Mouse (Mus musculus): ENCODE results near the gene Gars. TPM values are rescaled to one million over a fixed set of nuclear protein-coding genes. Genes with fewer than 3 reads are reported as not detected.

Gars gene
- polyA plus RNA-seq, 1 experiment: 459 TPM

DNA sequence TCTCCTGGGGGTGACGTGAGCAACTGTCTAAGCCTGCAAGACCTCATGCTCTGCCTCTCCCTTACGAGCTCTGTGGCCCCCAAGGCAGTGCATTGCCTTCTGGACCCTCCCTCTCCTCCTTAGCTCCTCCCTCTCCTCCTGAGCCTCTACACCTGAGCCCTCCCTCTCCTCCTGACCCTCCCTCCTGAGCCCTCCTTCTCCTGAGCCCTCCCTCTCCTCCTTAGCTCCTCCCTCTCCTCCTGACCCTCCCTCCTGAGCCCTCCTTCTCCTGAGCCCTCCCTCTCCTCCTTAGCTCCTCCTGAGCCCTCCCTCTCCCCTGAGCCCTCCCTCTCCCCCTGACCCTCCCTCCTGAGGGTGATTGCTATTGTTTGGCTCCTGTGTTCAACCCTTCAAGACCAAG lies 19.4 kb upstream of the Gars start:
- H3K27me3 ChIP-seq (ENCODE audit: control insufficient read depth, insufficient read depth, insufficient read length): no peaks in the 10 kb centered on the region
- H3K4me3 ChIP-seq: no peak overlapping the region
- TF ChIP-seq MYOD1 (IDR thresholded peaks at IDR 0.05; ENCODE audit: control insufficient read depth in 1 of 3, insufficient read length in 2 of 3, low read depth in 2 of 3): no peak
- no peak for TF ChIP-seq CEBPB (IDR thresholded peaks at IDR 0.05; ENCODE audit: insufficient read depth, poor library complexity, severe bottlenecking)
- no peak for TF ChIP-seq USF1 (IDR thresholded peaks at IDR 0.05; ENCODE audit: low read depth)
- TF ChIP-seq POLR2AphosphoS2 (IDR thresholded peaks at IDR 0.05; ENCODE audit: insufficient read length, low read depth): no peak
- no peak for TF ChIP-seq TCF3 (IDR thresholded peaks at IDR 0.05; ENCODE audit: insufficient read length, low read depth)
- TF ChIP-seq SRF (IDR thresholded peaks at IDR 0.05; ENCODE audit: control insufficient read depth, insufficient read length, low read depth): no peak
- TF ChIP-seq MAX (IDR thresholded peaks at IDR 0.05; ENCODE audit: low read depth): no peak
- no peak overlapping the region for H3ac ChIP-seq (ENCODE audit: control insufficient read depth, insufficient read length)
- H3K4me2 ChIP-seq (ENCODE audit: low read depth): no peak overlapping the region
- H3K79me2 ChIP-seq (ENCODE audit: control insufficient read depth, insufficient read depth): no peaks in the 10 kb centered on the region
- no peaks in the 10 kb centered on the region for H3K36me3 ChIP-seq (ENCODE audit: control insufficient read depth, insufficient read depth)

DNA sequence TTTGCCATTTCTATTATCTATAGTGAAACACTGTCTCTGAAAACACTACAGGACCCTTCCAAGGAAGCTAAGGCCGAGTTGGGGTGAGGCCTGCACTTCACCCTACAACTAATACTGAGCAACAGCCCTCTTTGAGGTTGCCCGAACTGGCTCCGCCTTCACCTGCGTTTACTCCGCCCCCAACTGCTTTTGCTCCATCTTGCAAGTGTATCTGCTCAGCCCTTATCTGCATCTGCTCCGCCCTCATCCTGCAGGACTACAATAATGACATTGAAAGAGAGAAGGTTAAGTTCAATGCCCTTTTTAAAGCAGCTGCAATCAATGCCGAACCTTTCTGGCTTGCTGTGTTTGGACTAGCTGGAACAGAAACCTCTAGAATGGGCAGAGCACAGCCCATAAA lies 16.0 kb upstream of the Gars start:
- Histone ChIP-seq H3K27me3 (ENCODE audit: control insufficient read depth, insufficient read depth, insufficient read length) (no peaks in the 10 kb centered on the region), H3K36me3 (ENCODE audit: control insufficient read depth, insufficient read depth) (no peaks in the 10 kb centered on the region)

DNA sequence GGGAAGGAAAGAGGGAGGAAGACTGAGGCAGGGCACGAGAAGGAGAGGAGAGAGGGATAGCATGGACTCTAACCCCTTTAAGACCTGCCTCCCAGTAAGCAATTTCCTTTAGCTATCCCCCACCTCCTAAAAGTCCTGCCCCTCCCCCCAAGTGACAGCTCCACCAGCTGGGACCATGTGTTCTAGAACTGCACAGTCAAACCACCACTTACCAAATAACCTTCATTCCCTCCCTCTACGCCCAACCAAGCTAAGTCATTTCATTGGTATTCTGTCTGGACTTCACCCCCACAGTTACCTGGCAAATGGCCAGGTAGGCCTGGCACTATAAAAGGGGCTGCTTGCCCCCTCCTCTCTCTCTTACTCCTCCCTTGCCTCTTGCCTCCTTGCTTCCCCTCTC lies 10.2 kb upstream of the Gars start:
- TF ChIP-seq E2F4 (IDR thresholded peaks at IDR 0.05; ENCODE audit: insufficient read depth): no peak
- no peak for TF ChIP-seq POLR2A (IDR thresholded peaks at IDR 0.05; ENCODE audit: insufficient read length, low read depth)
- no peak for TF ChIP-seq MYOG (IDR thresholded peaks at IDR 0.05; ENCODE audit: control insufficient read depth in 1 of 3, insufficient read depth in 1 of 3, insufficient read length in 2 of 3, low read depth in 2 of 3)
- TF ChIP-seq USF1 (IDR thresholded peaks at IDR 0.05; ENCODE audit: low read depth): no peak
- TF ChIP-seq MYOD1 (IDR thresholded peaks at IDR 0.05; ENCODE audit: control insufficient read depth in 1 of 3, insufficient read length in 2 of 3, low read depth in 2 of 3): no peak
- TF ChIP-seq CEBPB (IDR thresholded peaks at IDR 0.05; ENCODE audit: insufficient read depth, poor library complexity, severe bottlenecking): no peak
- no peak for TF ChIP-seq TCF12 (IDR thresholded peaks at IDR 0.05; ENCODE audit: insufficient read depth, poor library complexity, severe bottlenecking)
- TF ChIP-seq TCF3 (IDR thresholded peaks at IDR 0.05; ENCODE audit: insufficient read length, low read depth): no peak
- no peak for TF ChIP-seq SRF (IDR thresholded peaks at IDR 0.05; ENCODE audit: control insufficient read depth, insufficient read length, low read depth)
- TF ChIP-seq REST (IDR thresholded peaks at IDR 0.05; ENCODE audit: insufficient read depth, insufficient read length): no peak
- TF ChIP-seq MAX (IDR thresholded peaks at IDR 0.05; ENCODE audit: low read depth): no peak
- no peak for TF ChIP-seq POLR2AphosphoS2 (IDR thresholded peaks at IDR 0.05; ENCODE audit: insufficient read length, low read depth)
- no peak overlapping the region for H3K4me3 ChIP-seq
- no peak overlapping the region for H3ac ChIP-seq (ENCODE audit: control insufficient read depth, insufficient read length)
- H3K36me3 ChIP-seq (ENCODE audit: control insufficient read depth, insufficient read depth): no peaks in the 10 kb centered on the region
- no peaks in the 10 kb centered on the region for H3K79me2 ChIP-seq (ENCODE audit: control insufficient read depth, insufficient read depth)
- H3K27me3 ChIP-seq (ENCODE audit: control insufficient read depth, insufficient read depth, insufficient read length): peaks cover 10% of the 10 kb centered on the region
- H3K4me2 ChIP-seq (ENCODE audit: low read depth): no peak overlapping the region

More for the DNA sequence above, 16.0 kb upstream of the Gars start:
- Histone ChIP-seq H3K4me2 (ENCODE audit: low read depth) (no peak overlapping the region), H3ac (ENCODE audit: control insufficient read depth, insufficient read length) (no peak overlapping the region), H3K79me2 (ENCODE audit: control insufficient read depth, insufficient read depth) (no peaks in the 10 kb centered on the region), H3K4me3 (no peak overlapping the region)
- no peak for TF ChIP-seq SRF (IDR thresholded peaks at IDR 0.05; ENCODE audit: control insufficient read depth, insufficient read length, low read depth)
- TF ChIP-seq MYOD1 (IDR thresholded peaks at IDR 0.05; ENCODE audit: control insufficient read depth in 1 of 3, insufficient read length in 2 of 3, low read depth in 2 of 3): no peak
- TF ChIP-seq POLR2AphosphoS2 (IDR thresholded peaks at IDR 0.05; ENCODE audit: insufficient read length, low read depth): no peak
- no peak for TF ChIP-seq CEBPB (IDR thresholded peaks at IDR 0.05; ENCODE audit: insufficient read depth, poor library complexity, severe bottlenecking)
- TF ChIP-seq USF1 (IDR thresholded peaks at IDR 0.05; ENCODE audit: low read depth): no peak
- TF ChIP-seq TCF3 (IDR thresholded peaks at IDR 0.05; ENCODE audit: insufficient read length, low read depth): no peak
- TF ChIP-seq POLR2A (IDR thresholded peaks at IDR 0.05; ENCODE audit: insufficient read length, low read depth): no peak
- TF ChIP-seq E2F4 (IDR thresholded peaks at IDR 0.05; ENCODE audit: insufficient read depth): no peak
- no peak for TF ChIP-seq REST (IDR thresholded peaks at IDR 0.05; ENCODE audit: insufficient read depth, insufficient read length)
- TF ChIP-seq TCF12 (IDR thresholded peaks at IDR 0.05; ENCODE audit: insufficient read depth, poor library complexity, severe bottlenecking): no peak
- no peak for TF ChIP-seq MYOG (IDR thresholded peaks at IDR 0.05; ENCODE audit: control insufficient read depth in 1 of 3, insufficient read depth in 1 of 3, insufficient read length in 2 of 3, low read depth in 2 of 3)
- TF ChIP-seq MAX (IDR thresholded peaks at IDR 0.05; ENCODE audit: low read depth): no peak

DNA sequence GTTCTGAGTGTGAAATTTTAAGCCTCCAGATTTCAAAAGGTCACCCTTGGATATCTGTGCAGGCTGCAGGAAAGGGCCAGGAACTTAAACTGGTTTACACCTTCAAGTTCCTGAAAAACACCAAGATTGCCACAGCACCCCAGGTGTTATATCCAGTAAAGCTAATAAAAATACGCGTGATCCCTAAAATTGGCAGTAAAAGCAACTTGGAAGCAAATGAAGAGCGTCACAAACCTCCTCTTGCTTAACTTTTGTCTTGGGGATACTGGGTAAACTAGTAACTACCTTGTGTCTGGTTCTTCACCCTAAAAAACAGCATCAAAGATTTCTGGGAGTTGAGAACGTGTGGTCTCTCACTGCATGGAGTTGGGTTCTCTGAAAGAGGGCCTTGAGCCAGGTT lies 1.1 kb upstream of the Gars start:
- H3K4me3 ChIP-seq: peak overlapping the region; percentile 87
- no peak overlapping the region for H3K4me2 ChIP-seq (ENCODE audit: low read depth)
- peaks cover 11% of the 10 kb centered on the region for H3K27me3 ChIP-seq (ENCODE audit: control insufficient read depth, insufficient read depth, insufficient read length)
- TF ChIP-seq MAX (IDR thresholded peaks at IDR 0.05; ENCODE audit: low read depth) (no peak), POLR2AphosphoS2 (IDR thresholded peaks at IDR 0.05; ENCODE audit: insufficient read length, low read depth) (no peak), SRF (IDR thresholded peaks at IDR 0.05; ENCODE audit: control insufficient read depth, insufficient read length, low read depth) (no peak), MYOD1 (IDR thresholded peaks at IDR 0.05; ENCODE audit: control insufficient read depth in 1 of 3, insufficient read length in 2 of 3, low read depth in 2 of 3) (no peak), TCF3 (IDR thresholded peaks at IDR 0.05; ENCODE audit: insufficient read length, low read depth) (no peak), MYOG (IDR thresholded peaks at IDR 0.05; ENCODE audit: control insufficient read depth in 1 of 3, insufficient read depth in 1 of 3, insufficient read length in 2 of 3, low read depth in 2 of 3) (no peak), TCF12 (IDR thresholded peaks at IDR 0.05; ENCODE audit: insufficient read depth, poor library complexity, severe bottlenecking) (no peak), USF1 (IDR thresholded peaks at IDR 0.05; ENCODE audit: low read depth) (no peak), POLR2A (IDR thresholded peaks at IDR 0.05; ENCODE audit: insufficient read length, low read depth) (no peak), CEBPB (IDR thresholded peaks at IDR 0.05; ENCODE audit: insufficient read depth, poor library complexity, severe bottlenecking) (no peak), REST (IDR thresholded peaks at IDR 0.05; ENCODE audit: insufficient read depth, insufficient read length) (no peak)
- H3K79me2 ChIP-seq (ENCODE audit: control insufficient read depth, insufficient read depth): peaks cover 37% of the 10 kb centered on the region
- H3K36me3 ChIP-seq (ENCODE audit: control insufficient read depth, insufficient read depth): peaks cover 13% of the 10 kb centered on the region
- no peak overlapping the region for H3ac ChIP-seq (ENCODE audit: control insufficient read depth, insufficient read length)
